Mouse (Mus musculus) forebrain, embryonic 10.5 days (tissue): Measurements from ENCODE around the gene Slitrk2. TPM values are rescaled to one million over a fixed set of nuclear protein-coding genes. Genes with fewer than 3 reads are reported as not detected.

Source experiments
- DNase-seq: peaks from one replicate; pipeline ENCODE4 v3.0.0-alpha.2; 2017; ENCODE audit warnings: low spot score; ENCODE audit errors: extremely low spot score
- H3K27ac ChIP-seq: fragments of 300-500 bp; sonication (generic); 2 replicates; pipeline ENCODE4 v1.5.1; 2016; ENCODE audit warnings: mild to moderate bottlenecking
- H3K27me3 ChIP-seq: fragments of 300-500 bp; sonication (generic); 2 replicates; pipeline ENCODE4 v1.6.1; 2016; ENCODE audit warnings: mild to moderate bottlenecking; ENCODE audit not compliant: poor library complexity, severe bottlenecking
- H3K36me3 ChIP-seq: fragments of 300-500 bp; sonication (generic); replicated peaks from 2 replicates; pipeline ENCODE4 v1.6.1; 2016; ENCODE audit warnings: mild to moderate bottlenecking, moderate library complexity
- H3K4me1 ChIP-seq: fragments of 300-500 bp; sonication (generic); 2 replicates; pipeline ENCODE4 v1.6.1; 2016
- H3K4me3 ChIP-seq: fragments of 300-500 bp; sonication (generic); 2 replicates; pipeline ENCODE4 v1.5.1; 2016; ENCODE audit warnings: mild to moderate bottlenecking, moderate library complexity
- H3K9me3 ChIP-seq: fragments of 300-500 bp; sonication (generic); 2 replicates; pipeline ENCODE4 v1.6.1; 2016; ENCODE audit warnings: mild to moderate bottlenecking, moderate library complexity
- WGBS: fragments of 180-500 bp; shearing (Covaris S2); methylation state at CpG from one replicate; pipeline ENCODE4 v1.1.7; 2016; 5-methylcytosine and 5-hydroxymethylcytosine counted together
- polyA plus RNA-seq: library from polyadenylated mRNA; unstranded; fragments of >200 nt; fragmentation: Nextera tagmentation; extraction: Ambion mirVana; gene quantifications from 2 replicates; pipeline ENCODE4 v1.2.1, GENCODE M21; 2016

Slitrk2 gene
- 1.2 and 1.5 TPM in 2 replicates for polyA plus RNA-seq

DNA sequence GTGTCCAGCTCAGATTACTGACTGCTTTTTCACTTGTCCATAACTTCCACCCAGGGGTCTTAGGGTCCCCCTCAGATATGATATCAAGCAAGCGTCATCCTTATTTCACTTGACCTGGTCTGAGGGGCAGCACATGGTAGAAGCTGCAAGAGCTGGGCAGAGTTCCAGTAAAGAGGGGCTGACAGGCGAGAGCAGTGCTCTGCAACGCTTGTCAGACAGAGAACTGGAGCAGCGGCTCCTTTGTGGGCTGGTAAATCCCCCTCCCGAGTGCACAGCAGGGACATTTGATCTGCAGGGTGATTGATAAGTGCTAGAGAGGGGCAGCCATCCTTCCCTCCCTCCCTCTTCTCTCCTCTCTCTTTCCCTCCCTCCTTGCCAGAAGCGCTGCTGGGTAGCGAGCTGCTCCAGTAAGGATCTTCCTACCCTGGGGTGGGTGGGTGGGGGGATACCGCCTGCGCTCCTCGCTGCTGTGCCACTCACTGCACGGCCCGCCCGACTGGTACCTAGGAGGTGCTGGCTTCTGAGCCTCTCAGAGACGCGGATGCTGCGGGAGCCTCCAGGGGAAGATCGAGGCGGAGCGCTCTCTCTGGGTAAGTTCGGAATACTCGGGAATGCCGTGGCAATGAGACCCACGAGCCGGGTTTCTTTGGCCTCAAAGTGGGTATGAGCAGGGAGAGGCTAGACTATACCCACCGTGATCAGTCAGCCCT, at the start of gene Slitrk2:
Gene Slitrk2 (plus strand): TSS at position 408 of the 710 bp plus-strand sequence.
- no peak for DNase-seq
- Histone ChIP-seq H3K36me3 (no peaks in the 10 kb centered on the region), H3K4me1 (peaks cover 18% of the 10 kb centered on the region), H3K4me3 (peak within 1 kb of the TSS; percentile 48), H3K27me3 (peaks cover 29% of the 10 kb centered on the region), H3K9me3 (no peaks in the 10 kb centered on the region), H3K27ac (peak within 1 kb of the TSS; percentile 48)
- 21% methylated on average over 25 of the region's 25 CpGs for WGBS

DNA sequence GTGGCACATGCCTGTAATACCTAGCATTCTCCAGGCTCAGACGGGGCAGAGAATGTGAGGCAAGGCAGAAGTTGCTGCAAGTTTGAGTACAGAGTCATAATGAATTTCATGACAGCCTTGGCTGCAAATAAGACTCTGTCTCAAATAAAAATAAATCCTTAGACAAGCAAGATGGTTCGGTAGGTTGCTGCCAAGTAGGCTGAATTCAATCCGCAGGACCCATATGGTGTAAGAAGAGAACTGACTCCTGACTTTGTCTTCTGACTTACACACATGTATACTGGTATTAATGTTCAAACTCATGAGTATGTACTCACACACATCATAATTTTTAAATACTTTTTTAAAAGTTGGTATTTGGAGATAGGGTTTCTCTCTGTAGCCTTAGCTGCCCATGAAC, 43.6 kb upstream of the Slitrk2 start:
- no peaks in the 10 kb centered on the region for H3K9me3 ChIP-seq
- H3K27ac ChIP-seq, result no peak overlapping the region
- H3K4me3 ChIP-seq, result no peak overlapping the region
- WGBS, result 93% methylated on average over 3 of the region's 3 CpGs
- no peaks in the 10 kb centered on the region for H3K36me3 ChIP-seq
- H3K27me3 ChIP-seq, result no peaks in the 10 kb centered on the region
- no peaks in the 10 kb centered on the region for H3K4me1 ChIP-seq
- no peak for DNase-seq

DNA sequence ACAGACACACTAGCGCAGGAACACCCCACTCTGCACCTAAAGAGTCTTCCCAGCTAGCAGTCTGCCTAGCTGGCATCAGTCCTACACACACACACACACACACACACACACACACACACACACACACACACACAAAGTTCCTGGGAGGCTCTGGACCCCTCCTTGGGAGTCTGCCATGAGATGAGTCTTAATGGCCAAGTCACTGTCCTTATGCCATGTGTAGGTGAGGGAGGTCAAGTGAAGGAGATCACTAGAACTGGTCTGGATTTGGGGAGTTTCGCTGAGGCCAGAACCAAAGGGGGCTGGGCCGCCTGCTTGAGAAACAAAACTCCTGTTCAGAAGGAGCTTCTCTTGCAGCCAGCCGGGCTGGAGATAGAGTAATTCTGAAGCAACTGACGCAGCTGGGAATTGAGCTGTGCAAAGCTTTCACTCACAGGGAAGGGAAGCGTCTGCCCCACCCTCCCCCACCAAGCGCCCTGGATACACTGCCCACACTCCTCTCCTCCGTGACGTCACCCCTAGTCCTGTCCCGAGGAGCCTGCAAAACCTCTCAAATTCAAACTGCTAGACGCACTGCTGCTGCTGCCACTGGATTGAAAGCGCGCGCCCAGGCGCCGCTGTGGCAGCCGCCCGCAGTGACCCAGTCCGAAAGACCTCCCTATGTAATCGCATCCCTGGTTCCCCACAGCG, 3.5 kb downstream of the Slitrk2 start:
- Histone ChIP-seq H3K27ac (peak overlapping the region; percentile 67), H3K4me3 (peak overlapping the region; percentile 51), H3K9me3 (no peaks in the 10 kb centered on the region), H3K27me3 (peaks cover 37% of the 10 kb centered on the region), H3K36me3 (no peaks in the 10 kb centered on the region), H3K4me1 (peaks cover 18% of the 10 kb centered on the region)
- peak; percentile 47 for DNase-seq
- 7% methylated on average over 21 of the region's 21 CpGs for WGBS

DNA sequence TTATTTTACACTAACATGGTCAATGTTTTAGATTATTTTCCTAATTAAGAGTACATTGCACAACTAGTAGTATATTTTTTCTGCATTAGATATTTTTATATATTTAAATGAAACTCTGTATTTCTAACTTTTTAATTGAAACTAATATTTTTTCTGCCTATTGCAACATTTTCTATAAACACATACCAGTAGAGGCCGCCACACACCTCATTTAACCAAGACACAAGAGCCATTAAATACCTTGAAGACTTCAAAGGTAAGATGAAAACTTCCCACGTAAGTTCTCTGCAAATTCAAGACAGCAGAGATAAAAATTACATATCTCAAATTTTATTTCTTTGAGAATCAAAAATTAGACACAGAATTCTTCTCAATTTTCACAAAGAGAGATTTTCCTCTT, 8.2 kb downstream of the Slitrk2 start:
- Histone ChIP-seq H3K27ac (no peak overlapping the region), H3K36me3 (no peaks in the 10 kb centered on the region), H3K9me3 (no peaks in the 10 kb centered on the region), H3K4me3 (no peak overlapping the region), H3K4me1 (peaks cover 3% of the 10 kb centered on the region), H3K27me3 (peaks cover 14% of the 10 kb centered on the region)
- no peak for DNase-seq
- WGBS, result 39% methylated on average over 2 of the region's 2 CpGs

DNA sequence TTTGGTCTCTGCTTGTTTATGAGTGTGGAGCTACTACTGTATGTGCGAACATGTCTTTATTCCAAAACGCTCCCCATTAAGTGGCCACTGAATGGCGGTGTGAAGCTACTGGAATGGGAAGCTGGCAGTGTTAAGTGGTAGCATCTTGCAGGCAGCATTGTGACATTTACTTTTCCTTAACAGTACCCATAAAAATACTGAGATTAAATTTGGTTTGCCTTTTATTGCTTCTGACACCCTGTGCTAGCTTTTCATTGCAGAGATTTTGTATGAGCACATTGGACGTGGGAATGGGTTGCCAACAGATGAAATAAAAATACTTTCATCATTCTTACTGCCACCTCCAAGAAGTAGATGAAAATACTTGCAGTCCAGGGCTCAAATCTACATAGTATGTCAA, 27.8 kb downstream of the Slitrk2 start:
- Histone ChIP-seq H3K27ac (no peak overlapping the region), H3K4me1 (peaks cover 6% of the 10 kb centered on the region; the same call in 1 of the 2 replicates), H3K9me3 (no peaks in the 10 kb centered on the region), H3K36me3 (no peaks in the 10 kb centered on the region), H3K27me3 (no peaks in the 10 kb centered on the region), H3K4me3 (no peak overlapping the region)
- DNase-seq, result no peak
- WGBS, result 94% methylated on average over 4 of the region's 4 CpGs

DNA sequence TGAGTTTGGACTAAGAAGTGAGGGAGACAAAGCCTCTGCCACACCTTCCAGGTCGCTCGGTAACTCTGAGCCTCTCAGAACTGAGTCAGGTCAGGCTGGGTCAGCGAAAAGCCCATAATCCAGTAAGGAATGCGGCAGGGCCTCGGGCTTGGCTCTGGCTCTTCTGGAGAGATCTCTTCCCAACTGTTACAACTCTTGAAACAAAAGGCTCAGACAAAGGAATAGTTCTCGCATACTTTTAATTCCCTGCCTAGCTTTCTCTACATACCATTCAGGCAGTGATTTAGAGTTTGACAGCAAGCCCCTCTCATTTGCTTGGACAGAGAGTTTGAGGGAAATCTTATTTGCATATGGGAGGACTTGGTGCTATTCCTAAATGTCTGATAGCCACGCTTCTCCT, 29.5 kb downstream of the Slitrk2 start:
- Histone ChIP-seq H3K4me3 (no peak overlapping the region), H3K27ac (no peak overlapping the region), H3K9me3 (no peaks in the 10 kb centered on the region), H3K4me1 (no peaks in the 10 kb centered on the region), H3K27me3 (no peaks in the 10 kb centered on the region), H3K36me3 (no peaks in the 10 kb centered on the region)
- no peak for DNase-seq
- 26% methylated on average over 7 of the region's 7 CpGs for WGBS
